Mouse (Mus musculus): ENCODE results near the gene Tlnrd1. TPM values are rescaled to one million over a fixed set of nuclear protein-coding genes. Genes with fewer than 3 reads are reported as not detected.
A peak's percentile ranks its signal among the peaks of the same experiment; 100 is the strongest.

Gene Tlnrd1
- polyA plus RNA-seq, 1 experiment = 25.5 TPM

DNA sequence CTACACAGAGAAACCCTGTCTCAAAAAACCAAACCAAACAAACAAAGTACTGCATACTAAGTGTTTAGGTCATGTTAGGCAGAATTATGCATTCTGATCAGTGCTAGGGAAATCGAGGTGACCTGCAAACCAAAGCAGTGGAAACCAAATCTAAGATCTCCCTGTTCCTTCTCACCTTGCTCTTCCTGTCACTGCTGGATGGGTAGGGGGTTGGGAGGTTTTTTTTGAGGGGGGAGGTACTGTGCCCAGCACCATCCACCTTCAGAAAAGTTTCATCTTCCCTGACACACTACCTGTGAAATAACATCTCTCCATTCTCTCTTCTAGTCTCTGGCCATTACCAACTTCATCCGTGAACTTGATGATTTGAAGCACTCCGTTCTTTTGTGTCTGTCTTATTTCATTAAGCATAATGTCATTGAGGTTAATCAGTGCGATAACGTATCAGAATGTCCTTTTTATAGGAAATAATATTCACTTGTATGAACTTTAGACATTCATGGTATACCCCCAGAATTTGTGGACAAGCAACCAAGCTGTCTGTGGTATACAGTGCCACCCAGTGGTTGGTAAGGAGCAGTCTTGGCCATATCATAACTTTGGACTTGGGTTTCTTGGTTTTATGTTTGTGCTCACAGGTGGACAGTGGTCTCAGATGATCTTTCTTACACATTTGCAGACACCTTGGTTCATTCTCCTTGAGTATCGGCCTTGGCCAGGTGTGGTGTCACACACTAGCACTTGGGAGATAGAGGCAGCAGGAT lies 2.4 kb upstream of the Tlnrd1 start:
- H3K4me3 ChIP-seq = no peak overlapping the region
- H3K79me2 ChIP-seq (ENCODE audit: control insufficient read depth, insufficient read depth) = peaks cover 14% of the 10 kb centered on the region
- no peaks in the 10 kb centered on the region for H3K27me3 ChIP-seq (ENCODE audit: control insufficient read depth, insufficient read depth, insufficient read length)
- no peaks in the 10 kb centered on the region for H3K36me3 ChIP-seq (ENCODE audit: control insufficient read depth, insufficient read depth)
- no peak overlapping the region for H3ac ChIP-seq (ENCODE audit: control insufficient read depth, insufficient read length)
- TF ChIP-seq MYOG (IDR thresholded peaks at IDR 0.05; ENCODE audit: control insufficient read depth in 1 of 3, insufficient read depth in 1 of 3, insufficient read length in 2 of 3, low read depth in 2 of 3) (no peak), MAX (IDR thresholded peaks at IDR 0.05; ENCODE audit: low read depth) (no peak), CEBPB (IDR thresholded peaks at IDR 0.05; ENCODE audit: insufficient read depth, poor library complexity, severe bottlenecking) (no peak), MYOD1 (IDR thresholded peaks at IDR 0.05; ENCODE audit: control insufficient read depth in 1 of 3, insufficient read length in 2 of 3, low read depth in 2 of 3) (no peak), SRF (IDR thresholded peaks at IDR 0.05; ENCODE audit: control insufficient read depth, insufficient read length, low read depth) (no peak), REST (IDR thresholded peaks at IDR 0.05; ENCODE audit: insufficient read depth, insufficient read length) (no peak), POLR2AphosphoS2 (IDR thresholded peaks at IDR 0.05; ENCODE audit: insufficient read length, low read depth) (no peak), USF1 (IDR thresholded peaks at IDR 0.05; ENCODE audit: low read depth) (no peak), TCF3 (IDR thresholded peaks at IDR 0.05; ENCODE audit: insufficient read length, low read depth) (no peak), E2F4 (IDR thresholded peaks at IDR 0.05; ENCODE audit: insufficient read depth) (no peak), TCF12 (IDR thresholded peaks at IDR 0.05; ENCODE audit: insufficient read depth, poor library complexity, severe bottlenecking) (no peak), POLR2A (IDR thresholded peaks at IDR 0.05; ENCODE audit: insufficient read length, low read depth) (no peak)
- no peak overlapping the region for H3K4me2 ChIP-seq (ENCODE audit: low read depth)

DNA sequence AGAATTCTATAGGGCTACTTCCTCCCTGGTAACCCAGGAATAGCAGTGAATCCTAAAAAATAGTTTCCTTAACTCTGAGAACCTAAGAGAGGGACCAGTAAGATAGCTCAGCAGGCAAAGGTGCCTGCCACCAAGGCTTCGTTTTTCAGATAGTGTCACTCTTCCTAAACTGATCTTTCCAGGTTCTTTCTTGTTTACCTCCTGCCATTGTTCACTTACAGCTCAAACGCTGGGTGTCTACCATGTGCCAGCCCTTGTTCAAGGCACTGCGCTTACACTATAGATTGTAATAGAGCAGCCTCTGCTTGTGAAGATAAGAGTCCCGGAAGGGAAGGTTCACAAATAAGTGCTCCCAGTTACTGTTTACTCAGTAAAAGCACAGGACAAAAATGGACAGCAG lies 1.7 kb upstream of the Tlnrd1 start:
- TF ChIP-seq POLR2A (IDR thresholded peaks at IDR 0.05; ENCODE audit: insufficient read length, low read depth) (no peak), POLR2AphosphoS2 (IDR thresholded peaks at IDR 0.05; ENCODE audit: insufficient read length, low read depth) (no peak), MYOD1 (IDR thresholded peaks at IDR 0.05; ENCODE audit: control insufficient read depth in 1 of 3, insufficient read length in 2 of 3, low read depth in 2 of 3) (no peak), MAX (IDR thresholded peaks at IDR 0.05; ENCODE audit: low read depth) (no peak), TCF12 (IDR thresholded peaks at IDR 0.05; ENCODE audit: insufficient read depth, poor library complexity, severe bottlenecking) (no peak), TCF3 (IDR thresholded peaks at IDR 0.05; ENCODE audit: insufficient read length, low read depth) (no peak), MYOG (IDR thresholded peaks at IDR 0.05; ENCODE audit: control insufficient read depth in 1 of 3, insufficient read depth in 1 of 3, insufficient read length in 2 of 3, low read depth in 2 of 3) (no peak), SRF (IDR thresholded peaks at IDR 0.05; ENCODE audit: control insufficient read depth, insufficient read length, low read depth) (no peak)

DNA sequence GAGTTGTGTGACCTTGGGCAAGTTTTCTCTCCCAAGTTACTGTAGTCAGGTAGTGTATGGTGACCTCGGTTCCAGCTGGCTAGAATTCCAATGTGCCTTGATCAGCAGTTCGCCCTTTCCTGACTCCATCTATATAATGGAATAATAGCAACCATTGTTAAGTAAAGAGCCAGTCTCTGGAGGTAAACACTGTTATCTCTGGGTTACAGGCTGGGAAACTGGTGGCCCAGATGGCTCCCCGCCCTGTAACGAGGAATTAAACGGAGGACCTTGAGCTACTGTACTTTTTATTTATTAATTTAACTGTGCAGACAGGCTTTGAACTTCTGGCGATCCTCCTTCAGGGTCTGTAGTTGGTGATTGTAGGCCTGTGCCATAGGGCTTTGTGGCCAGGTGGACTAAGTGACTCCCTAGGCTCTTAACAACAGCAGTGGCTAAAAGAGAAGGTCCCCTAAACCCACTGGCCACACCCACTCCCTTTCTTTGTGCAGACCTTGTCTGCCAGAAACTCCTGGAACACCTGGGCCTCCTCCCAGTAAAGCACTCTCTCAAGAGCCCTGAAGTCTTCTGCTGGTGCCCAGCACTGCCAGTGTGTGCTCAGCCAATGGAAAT lies 922 bp upstream of the Tlnrd1 start:
- H3K4me3 ChIP-seq = peak overlapping the region; percentile 43
- H3K27me3 ChIP-seq (ENCODE audit: control insufficient read depth, insufficient read depth, insufficient read length) = no peaks in the 10 kb centered on the region
- TF ChIP-seq POLR2AphosphoS2 (IDR thresholded peaks at IDR 0.05; ENCODE audit: insufficient read length, low read depth) (no peak), MAX (IDR thresholded peaks at IDR 0.05; ENCODE audit: low read depth) (no peak), TCF12 (IDR thresholded peaks at IDR 0.05; ENCODE audit: insufficient read depth, poor library complexity, severe bottlenecking) (no peak), CEBPB (IDR thresholded peaks at IDR 0.05; ENCODE audit: insufficient read depth, poor library complexity, severe bottlenecking) (no peak), TCF3 (IDR thresholded peaks at IDR 0.05; ENCODE audit: insufficient read length, low read depth) (no peak), USF1 (IDR thresholded peaks at IDR 0.05; ENCODE audit: low read depth) (no peak), MYOD1 (IDR thresholded peaks at IDR 0.05; ENCODE audit: control insufficient read depth in 1 of 3, insufficient read length in 2 of 3, low read depth in 2 of 3) (no peak), POLR2A (IDR thresholded peaks at IDR 0.05; ENCODE audit: insufficient read length, low read depth) (no peak), REST (IDR thresholded peaks at IDR 0.05; ENCODE audit: insufficient read depth, insufficient read length) (no peak), SRF (IDR thresholded peaks at IDR 0.05; ENCODE audit: control insufficient read depth, insufficient read length, low read depth) (no peak), MYOG (IDR thresholded peaks at IDR 0.05; ENCODE audit: control insufficient read depth in 1 of 3, insufficient read depth in 1 of 3, insufficient read length in 2 of 3, low read depth in 2 of 3) (no peak), E2F4 (IDR thresholded peaks at IDR 0.05; ENCODE audit: insufficient read depth) (no peak)
- H3K36me3 ChIP-seq (ENCODE audit: control insufficient read depth, insufficient read depth) = no peaks in the 10 kb centered on the region
- peak overlapping the region; percentile 87 for H3K4me2 ChIP-seq (ENCODE audit: low read depth)
- peaks cover 30% of the 10 kb centered on the region for H3K79me2 ChIP-seq (ENCODE audit: control insufficient read depth, insufficient read depth)
- peak overlapping the region; percentile 78 for H3ac ChIP-seq (ENCODE audit: control insufficient read depth, insufficient read length)

More for the DNA sequence above, 1.7 kb upstream of the Tlnrd1 start:
- peaks cover 21% of the 10 kb centered on the region for H3K79me2 ChIP-seq (ENCODE audit: control insufficient read depth, insufficient read depth)
- no peak overlapping the region for H3ac ChIP-seq (ENCODE audit: control insufficient read depth, insufficient read length)
- no peaks in the 10 kb centered on the region for H3K36me3 ChIP-seq (ENCODE audit: control insufficient read depth, insufficient read depth)
- H3K4me3 ChIP-seq = no peak overlapping the region
- H3K27me3 ChIP-seq (ENCODE audit: control insufficient read depth, insufficient read depth, insufficient read length) = no peaks in the 10 kb centered on the region
- no peak overlapping the region for H3K4me2 ChIP-seq (ENCODE audit: low read depth)

DNA sequence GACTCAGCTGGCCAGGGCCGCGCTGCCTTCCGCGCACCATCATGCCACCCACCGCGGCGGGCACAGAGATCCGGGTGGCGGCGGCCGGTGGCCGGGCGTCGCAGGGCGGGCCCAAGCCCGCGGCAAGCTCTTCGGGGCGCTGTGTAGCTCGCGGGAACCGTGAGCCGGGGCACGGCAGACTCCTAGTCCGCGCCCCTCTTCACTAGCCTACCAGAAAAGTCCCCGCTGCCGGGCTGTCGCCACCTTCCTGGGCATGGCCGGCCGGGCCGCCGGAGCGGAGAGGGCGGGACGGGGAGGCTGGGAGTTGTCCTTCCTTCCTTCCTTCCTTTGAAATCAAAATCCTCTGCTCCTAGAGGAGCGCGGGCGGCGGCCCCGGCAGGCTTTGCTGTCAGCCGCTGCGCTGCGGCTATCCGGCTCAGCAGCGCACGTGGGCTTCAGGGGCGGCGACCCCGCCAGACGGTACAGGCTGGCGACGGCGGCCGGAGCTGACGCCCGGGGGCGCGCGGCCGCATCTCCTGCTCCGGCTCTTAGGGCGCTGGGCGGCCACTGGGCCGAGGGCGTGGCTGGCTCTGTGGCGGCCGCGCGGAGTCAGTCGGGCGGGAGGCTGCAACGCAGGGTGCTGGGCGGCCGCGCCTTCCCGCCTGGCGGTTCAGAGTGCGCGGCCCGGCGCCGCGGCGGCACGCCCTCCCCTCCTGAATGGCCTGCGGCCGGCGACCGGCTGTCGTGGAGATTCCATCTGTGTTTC lies 657 bp downstream of the Tlnrd1 start:
- H3K27me3 ChIP-seq (ENCODE audit: control insufficient read depth, insufficient read depth, insufficient read length) = no peaks in the 10 kb centered on the region
- H3K79me2 ChIP-seq (ENCODE audit: control insufficient read depth, insufficient read depth) = peaks cover 43% of the 10 kb centered on the region
- TF ChIP-seq E2F4 (IDR thresholded peaks at IDR 0.05; ENCODE audit: insufficient read depth) (peak; percentile 25), MYOD1 (IDR thresholded peaks at IDR 0.05; ENCODE audit: control insufficient read depth in 1 of 3, insufficient read length in 2 of 3, low read depth in 2 of 3) (peak in 1 of 3 experiments; percentile 11), SRF (IDR thresholded peaks at IDR 0.05; ENCODE audit: control insufficient read depth, insufficient read length, low read depth) (no peak), MYOG (IDR thresholded peaks at IDR 0.05; ENCODE audit: control insufficient read depth in 1 of 3, insufficient read depth in 1 of 3, insufficient read length in 2 of 3, low read depth in 2 of 3) (peak in 2 of 3 experiments; percentile 0 to 26), POLR2A (IDR thresholded peaks at IDR 0.05; ENCODE audit: insufficient read length, low read depth) (peak; percentile 64), REST (IDR thresholded peaks at IDR 0.05; ENCODE audit: insufficient read depth, insufficient read length) (no peak), USF1 (IDR thresholded peaks at IDR 0.05; ENCODE audit: low read depth) (no peak), TCF12 (IDR thresholded peaks at IDR 0.05; ENCODE audit: insufficient read depth, poor library complexity, severe bottlenecking) (no peak), POLR2AphosphoS2 (IDR thresholded peaks at IDR 0.05; ENCODE audit: insufficient read length, low read depth) (peak; percentile 84)
- peak overlapping the region; percentile 80 for H3K4me2 ChIP-seq (ENCODE audit: low read depth)
- peak overlapping the region; percentile 43 for H3K4me3 ChIP-seq
- H3K36me3 ChIP-seq (ENCODE audit: control insufficient read depth, insufficient read depth) = no peaks in the 10 kb centered on the region
- peak overlapping the region; percentile 78 for H3ac ChIP-seq (ENCODE audit: control insufficient read depth, insufficient read length)
